Mouse (Mus musculus) ovary, adult 18-20 months (tissue): ENCODE measurements at regions not wholly inside any gene's neighbourhood (a gene's known extent, or its start where the extent isn't known, plus 50 kb on each side); places are given as distances from the start of the nearest gene placed in this dataset.
A peak's percentile ranks its signal among the peaks of the same experiment; 100 is the strongest.

Experiments
- DNase-seq: peaks from one replicate; pipeline ENCODE4 v3.0.0; 2022; ENCODE audit warnings: low spot score, mixed read lengths

GRCm38 (mm10) chr8:26884350-26884749, 92.8 kb upstream of the Zfp703 start:
- no peak for DNase-seq

GRCm38 (mm10) chr8:26885365-26885764, 91.8 kb upstream of the Zfp703 start:
- no peak for DNase-seq

GRCm38 (mm10) chr8:26886783-26887486, 90.2 kb upstream of the Zfp703 start:
- no peak for DNase-seq

- no peak for DNase-seq
These were observed 89.6 kb upstream of the Zfp703 start for GRCm38 (mm10) chr8:26887551-26887950.

- DNase-seq, result no peak
These were observed 89.1 kb upstream of the Zfp703 start for GRCm38 (mm10) chr8:26888050-26888449.

- no peak for DNase-seq
These were observed 85.2 kb upstream of the Zfp703 start for GRCm38 (mm10) chr8:26891881-26892280.

- DNase-seq, result no peak
These were observed 84.7 kb upstream of the Zfp703 start for GRCm38 (mm10) chr8:26892380-26892779.

GRCm38 (mm10) chr8:26895867-26896266, 81.3 kb upstream of the Zfp703 start:
- no peak for DNase-seq

- DNase-seq, result no peak
These were observed 73.8 kb upstream of the Zfp703 start for GRCm38 (mm10) chr8:26903289-26903688.

GRCm38 (mm10) chr8:26906257-26906656, 70.9 kb upstream of the Zfp703 start:
- no peak for DNase-seq

GRCm38 (mm10) chr8:26907347-26908170, 69.6 kb upstream of the Zfp703 start:
- DNase-seq, result no peak

GRCm38 (mm10) chr8:26910186-26910585, 66.9 kb upstream of the Zfp703 start:
- DNase-seq, result no peak

GRCm38 (mm10) chr8:26913562-26914529, 63.3 kb upstream of the Zfp703 start:
- no peak for DNase-seq

- peak; percentile 72 for DNase-seq
These were observed 61.4 kb upstream of the Zfp703 start for GRCm38 (mm10) chr8:26915731-26916130.

- no peak for DNase-seq
These were observed 55.5 kb upstream of the Zfp703 start for GRCm38 (mm10) chr8:26921531-26922177.

- no peak for DNase-seq
These were observed 55.0 kb upstream of the Zfp703 start for GRCm38 (mm10) chr8:26922178-26922540.

GRCm38 (mm10) chr8:26923166-26923565, 54.0 kb upstream of the Zfp703 start:
- DNase-seq, result no peak
